ENCODE assay signal across 28 mouse cellular contexts in genomic region chr9:111320912-111321311, GRCm38 (mm10). TPM values are rescaled to one million over a fixed set of nuclear protein-coding genes. Genes with fewer than 3 reads are reported as not detected.
A peak's percentile ranks its signal among the peaks of the same experiment; 100 is the strongest.
DNase-seq lines count a peak whose midpoint lies in the region; TF ChIP-seq lines count a peak whose summit lies in the region.
"Had no signal": no experiment of that assay in that cellular context is flagged by ENCODE, and none has a peak within 500 bp of the region (broad histone marks: within the 10 kb centered on the region; RNA-seq: fewer than 3 reads in every experiment).

No protein-coding gene starts in this region.

- DNase-seq in frontal cortex, adult 2 months (ENCODE audit: extremely low spot score in 1 of 2, low spot score in 1 of 2), result peak; percentile 48 to 60
- no peak for DNase-seq in frontal cortex, postnatal 10 days (ENCODE audit: low spot score in 2 of 2)
- DNase-seq in left cerebral cortex, adult 2 months (ENCODE audit: extremely low spot score in 1 of 2, low spot score in 2 of 2), result peak in 1 of 2 experiments; percentile 36
- no peak for DNase-seq in left cerebral cortex, adult 11 months (ENCODE audit: low spot score)
- peak; percentile 38 to 67 for DNase-seq in right cerebral cortex, adult 2 months (ENCODE audit: low spot score in 2 of 2)
- no peak for DNase-seq in right cerebral cortex, postnatal 4 days
- DNase-seq in kidney, postnatal 14 days, result no peak
- DNase-seq: adrenal gland, postnatal 10 days; adrenal gland, postnatal 36 days; B cell, adult 2 months; cerebellum, adult 11 months; cerebellum, adult 2 months; cerebellum, adult 9-11 months; cerebellum, postnatal 25 days; forebrain, postnatal 0 days; gastrocnemius, postnatal 25 days; heart, adult 2 months; heart, postnatal 14 days had no signal

- TF ChIP-seq CTCF in left cerebral cortex, adult 2 months (IDR thresholded peaks at IDR 0.05), result no peak

- H3K4me3 ChIP-seq in left cerebral cortex, adult 2 months, result no peak overlapping the region
- H3K4me3 ChIP-seq: embryonic facial prominence, embryonic 12.5 days; embryonic facial prominence, embryonic 15.5 days; heart, adult 2 months; heart, embryonic 10.5 days; heart, embryonic 13.5 days; hindbrain, embryonic 12.5 days; hindbrain, embryonic 15.5 days had no signal

- intact Hi-C loops in left cerebral cortex, adult 2 months (cut with DNase I), result loop anchor here (5.0 kb wide), 1 partner anchor 61 kb away; no protein-coding TSS in a partner anchor

- H3K27ac ChIP-seq in left cerebral cortex, adult 2 months, result 0 out of 2 replicates have a peak overlapping the region, but pooled peaks have one; percentile 7
- H3K27ac ChIP-seq: embryonic facial prominence, embryonic 12.5 days; embryonic facial prominence, embryonic 15.5 days; heart, adult 2 months; heart, embryonic 10.5 days; heart, embryonic 13.5 days; hindbrain, embryonic 12.5 days; hindbrain, embryonic 15.5 days had no signal

RNA-seq across cellular contexts. Expression of gene Trank1, which starts 9.4 kb away (rescaled TPM):
- 352 and 407 TPM in 2 replicates for polyA plus RNA-seq in frontal cortex, adult 2 months (2012; rRNA removed)
- total RNA-seq in left cerebral cortex, adult 2 months (2021), result 100 to 1,000 TPM; 308 to 309 TPM
- total RNA-seq: common myeloid progenitor, adult 5-6 weeks; heart, adult 2 months; heart, postnatal 14 days; hematopoietic stem cell, adult 5-6 weeks had no signal
- polyA plus RNA-seq: G1E; heart, embryonic 16.5 days had no signal

RNA-seq across cellular contexts. Expression of gene Epm2aip1, which starts 49.2 kb away (rescaled TPM):
- 41.9 and 47.2 TPM in 2 replicates for polyA plus RNA-seq in frontal cortex, adult 2 months (2012; rRNA removed)
- total RNA-seq in left cerebral cortex, adult 2 months (2021), result 10 to 100 TPM; 79.7 to 81.8 TPM

RNA-seq across cellular contexts. Expression of gene Mlh1, which starts 49.3 kb away (rescaled TPM):
- 32.6 and 37.4 TPM in 2 replicates for polyA plus RNA-seq in frontal cortex, adult 2 months (2012; rRNA removed)
- 10 to 100 TPM; 12.3 to 18.1 TPM for total RNA-seq in left cerebral cortex, adult 2 months (2021)

Comparison
In these comparisons a context has a peak if more than half of its experiments do, and no peak if none do; other contexts are left out.
1. DNase-seq: peak in frontal cortex, adult 2 months (2 of 2) and right cerebral cortex, adult 2 months (2 of 2); none in frontal cortex, postnatal 10 days (0 of 2), left cerebral cortex, adult 11 months (single experiment), right cerebral cortex, postnatal 4 days (single experiment) and kidney, postnatal 14 days (single experiment).